Mouse (Mus musculus) stomach, embryonic 15.5 days (tissue): Measurements from ENCODE around the gene Trim43c. TPM values are rescaled to one million over a fixed set of nuclear protein-coding genes. Genes with fewer than 3 reads are reported as not detected.
"Not testable (repeated sequence)": the region's sequence is repeated elsewhere in the genome, so short reads cannot be mapped to it uniquely, and the experiment has no call there.

Source experiments
- ATAC-seq: fragments of 200-750 bp; cut with Nextera tagmentation; 2 replicates; pipeline ENCODE4 v1.8.0; 2017; ENCODE audit warnings: low read depth, moderate number of reproducible peaks, moderate TSS enrichment; ENCODE audit not compliant: insufficient read depth, low FRiP score
- H3K27ac ChIP-seq: fragments of 300-500 bp; sonication (generic); 2 replicates; pipeline ENCODE4 v1.5.1; 2015; ENCODE audit warnings: mild to moderate bottlenecking, inconsistent platforms
- H3K27me3 ChIP-seq: fragments of 300-500 bp; sonication (generic); replicated peaks from 2 replicates; pipeline ENCODE4 v1.6.1; 2015; ENCODE audit warnings: inconsistent platforms
- H3K36me3 ChIP-seq: fragments of 300-500 bp; sonication (generic); 2 replicates; pipeline ENCODE4 v1.6.1; 2015; ENCODE audit warnings: inconsistent platforms
- H3K4me1 ChIP-seq: fragments of 300-500 bp; sonication (generic); 2 replicates; pipeline ENCODE4 v1.6.1; 2015; ENCODE audit warnings: inconsistent platforms
- H3K4me2 ChIP-seq: fragments of 300-500 bp; sonication (generic); 2 replicates; pipeline ENCODE4 v1.6.1; 2015; ENCODE audit warnings: mild to moderate bottlenecking, inconsistent platforms
- H3K4me3 ChIP-seq: fragments of 300-500 bp; sonication (generic); replicated peaks from 2 replicates; pipeline ENCODE4 v1.5.1; 2015; ENCODE audit warnings: inconsistent platforms
- H3K9ac ChIP-seq: fragments of 300-500 bp; sonication (generic); 2 replicates; pipeline ENCODE4 v1.6.1; 2015; ENCODE audit warnings: inconsistent platforms
- H3K9me3 ChIP-seq: fragments of 300-500 bp; sonication (generic); 2 replicates; pipeline ENCODE4 v1.6.1; 2016; ENCODE audit warnings: inconsistent platforms
- WGBS: fragments of 180-500 bp; shearing (Covaris S2); methylation state at CpG from one replicate; pipeline ENCODE4 v1.1.7; 2015; 5-methylcytosine and 5-hydroxymethylcytosine counted together
- polyA plus RNA-seq: library from polyadenylated mRNA; unstranded; fragments of >200 nt; fragmentation: Nextera tagmentation; extraction: Ambion mirVana; gene quantifications from 2 replicates; pipeline ENCODE4 v1.2.1, GENCODE M21; 2015

Trim43c gene
- polyA plus RNA-seq: 0.23 TPM in 1 of 2 replicates, not detected in the other

DNA sequence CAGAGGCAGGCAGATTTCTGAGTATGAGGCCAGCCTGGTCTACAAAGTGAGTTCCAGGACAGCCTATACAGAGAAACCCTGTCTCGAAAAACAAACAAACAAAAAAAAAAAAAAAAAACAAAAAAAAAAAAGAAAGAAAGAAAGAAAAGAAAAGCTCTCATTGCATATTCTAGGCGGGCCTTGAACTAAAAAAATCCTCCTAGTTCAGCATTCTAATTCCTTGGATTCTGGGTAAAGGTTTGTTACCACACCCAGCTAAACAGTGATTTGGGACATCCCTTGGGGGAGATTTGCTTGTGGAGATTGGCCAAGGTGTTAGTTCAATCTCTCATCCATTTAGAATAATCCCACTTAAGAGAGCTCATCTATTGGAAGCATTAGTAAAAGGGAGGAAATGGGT is at the start of gene Trim43c:
Gene Trim43c, plus strand, starts transcription at position 301 of the 400 bp plus-strand sequence.
- 77% methylated on average over 2 of the region's 2 CpGs for WGBS
- not testable (repeated sequence) for H3K27me3 ChIP-seq, H3K4me2 ChIP-seq

DNA sequence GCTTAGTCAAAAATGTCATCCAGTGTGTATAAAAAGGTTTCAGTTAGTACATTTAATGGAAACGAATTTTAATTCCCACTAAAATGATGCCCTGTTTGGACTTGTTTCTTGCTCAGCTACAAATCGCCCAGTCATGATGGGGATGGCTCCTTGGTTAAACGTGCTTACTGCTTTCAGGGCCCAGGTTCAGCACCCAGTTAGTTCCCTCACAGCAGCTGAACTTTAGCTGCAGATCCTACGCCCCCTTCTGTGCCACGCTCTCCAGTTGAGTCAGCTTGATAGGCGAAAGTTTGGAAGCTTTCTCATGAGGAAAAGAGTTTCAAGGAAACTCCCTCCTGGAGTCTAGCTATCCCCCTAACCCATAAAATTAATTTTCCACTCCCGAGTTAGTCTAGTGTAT is 14.1 kb downstream of the Trim43c start:
- not testable (repeated sequence) for H3K36me3 ChIP-seq, H3K9ac ChIP-seq, H3K4me2 ChIP-seq, H3K27ac ChIP-seq, H3K9me3 ChIP-seq, H3K4me1 ChIP-seq, H3K27me3 ChIP-seq, ATAC-seq, H3K4me3 ChIP-seq
- 63% methylated on average over 7 of the region's 7 CpGs for WGBS

More for the DNA sequence above, at the start of gene Trim43c:
- H3K9ac ChIP-seq, ATAC-seq, H3K4me3 ChIP-seq, H3K27ac ChIP-seq, H3K36me3 ChIP-seq, H3K4me1 ChIP-seq, H3K9me3 ChIP-seq: not testable (repeated sequence)

GRCm38 (mm10) chr9:88858566-88859492 is 19.9 kb downstream of the Trim43c start:
- H3K27me3 ChIP-seq, H3K9ac ChIP-seq, H3K4me1 ChIP-seq, H3K27ac ChIP-seq, H3K9me3 ChIP-seq, H3K36me3 ChIP-seq: not testable (repeated sequence)
- peak; percentile 98 for ATAC-seq
- Histone ChIP-seq H3K4me2 (peak overlapping the region; percentile 80), H3K4me3 (peak overlapping the region; percentile 44)
- 2% methylated on average over 52 of the region's 52 CpGs for WGBS

Other genes with a start within 250 kb of the Trim43c start
- 43.3 and 44.1 TPM in 2 replicates for gene Mthfsl, start 118.9 kb upstream of the Trim43c start, polyA plus RNA-seq
- 0.49 and 0.59 TPM in 2 replicates for gene Bcl2a1d, start 107.2 kb upstream of the Trim43c start, polyA plus RNA-seq
- 0.77 and 1.1 TPM in 2 replicates for gene Bcl2a1a, start 117.7 kb downstream of the Trim43c start, polyA plus RNA-seq